In genomic region chr2:15702977-15703376, GRCm38 (mm10) we compare ENCODE assay signal across 23 mouse cellular contexts.
"Had no signal": no experiment of that assay in that cellular context is flagged by ENCODE, and none has a peak within 500 bp of the region (broad histone marks: within the 10 kb centered on the region; RNA-seq: fewer than 3 reads in every experiment).

No protein-coding gene starts in this region.

- H3K27ac ChIP-seq: kidney, postnatal 0 days; layer of hippocampus, adult 2 months; limb, embryonic 12.5 days; limb, embryonic 15.5 days; liver, embryonic 14.5 days; macrophage; midbrain, embryonic 12.5 days; midbrain, embryonic 15.5 days; neural tube, embryonic 12.5 days; neural tube, embryonic 15.5 days; stomach, postnatal 0 days had no signal

- ATAC-seq: liver, postnatal 0 days; lung, postnatal 0 days; midbrain, embryonic 15.5 days had no signal

- H3K4me1 ChIP-seq: limb, embryonic 12.5 days; limb, embryonic 15.5 days; midbrain, embryonic 12.5 days; midbrain, embryonic 15.5 days; neural tube, embryonic 12.5 days; neural tube, embryonic 15.5 days had no signal

- H3K9me3 ChIP-seq: limb, embryonic 12.5 days; limb, embryonic 15.5 days; midbrain, embryonic 12.5 days; midbrain, embryonic 15.5 days; neural tube, embryonic 12.5 days; neural tube, embryonic 15.5 days had no signal

- H3K9ac ChIP-seq: limb, embryonic 12.5 days; limb, embryonic 15.5 days; liver, embryonic 14.5 days; liver, postnatal 0 days; lung, embryonic 14.5 days; midbrain, embryonic 12.5 days; midbrain, embryonic 15.5 days; neural tube, embryonic 12.5 days; neural tube, embryonic 15.5 days had no signal

- DNase-seq: kidney, postnatal 25 days; layer of hippocampus, adult 9-11 months; liver, postnatal 0 days; lung, embryonic 14.5 days; right cerebral cortex, adult 18-20 months; right cerebral cortex, postnatal 14 days; right cerebral cortex, postnatal 4 days; thymus, adult 2 months; thymus, postnatal 14 days; thymus, postnatal 4 days had no signal

- H3K4me3 ChIP-seq: layer of hippocampus, adult 2 months; limb, embryonic 12.5 days; limb, embryonic 15.5 days; midbrain, embryonic 12.5 days; midbrain, embryonic 15.5 days; neural tube, embryonic 12.5 days; neural tube, embryonic 15.5 days had no signal

- H3K27me3 ChIP-seq: limb, embryonic 12.5 days; limb, embryonic 15.5 days; midbrain, embryonic 12.5 days; midbrain, embryonic 15.5 days; neural tube, embryonic 12.5 days; neural tube, embryonic 15.5 days had no signal

- H3K4me2 ChIP-seq: limb, embryonic 12.5 days; limb, embryonic 15.5 days; liver, embryonic 11.5 days; lung, embryonic 14.5 days; midbrain, embryonic 12.5 days; midbrain, embryonic 15.5 days; neural tube, embryonic 12.5 days; neural tube, embryonic 15.5 days had no signal

- H3K36me3 ChIP-seq: limb, embryonic 12.5 days; limb, embryonic 15.5 days; midbrain, embryonic 12.5 days; midbrain, embryonic 15.5 days; neural tube, embryonic 12.5 days; neural tube, embryonic 15.5 days had no signal
